Mouse (Mus musculus) thymus, postnatal 36 days (tissue): Measurements from ENCODE around the gene Pou6f2.

Source experiments
- DNase-seq, 2 experiments: peaks; one replicate each; pipeline ENCODE4 v3.0.0; 2022; ENCODE audit warnings: mixed read lengths in 2 of 2

Pou6f2 gene

GRCm38 (mm10) chr13:18211242-18211641 lies 186.2 kb downstream of the Pou6f2 start:
- DNase-seq = no peak

DNA sequence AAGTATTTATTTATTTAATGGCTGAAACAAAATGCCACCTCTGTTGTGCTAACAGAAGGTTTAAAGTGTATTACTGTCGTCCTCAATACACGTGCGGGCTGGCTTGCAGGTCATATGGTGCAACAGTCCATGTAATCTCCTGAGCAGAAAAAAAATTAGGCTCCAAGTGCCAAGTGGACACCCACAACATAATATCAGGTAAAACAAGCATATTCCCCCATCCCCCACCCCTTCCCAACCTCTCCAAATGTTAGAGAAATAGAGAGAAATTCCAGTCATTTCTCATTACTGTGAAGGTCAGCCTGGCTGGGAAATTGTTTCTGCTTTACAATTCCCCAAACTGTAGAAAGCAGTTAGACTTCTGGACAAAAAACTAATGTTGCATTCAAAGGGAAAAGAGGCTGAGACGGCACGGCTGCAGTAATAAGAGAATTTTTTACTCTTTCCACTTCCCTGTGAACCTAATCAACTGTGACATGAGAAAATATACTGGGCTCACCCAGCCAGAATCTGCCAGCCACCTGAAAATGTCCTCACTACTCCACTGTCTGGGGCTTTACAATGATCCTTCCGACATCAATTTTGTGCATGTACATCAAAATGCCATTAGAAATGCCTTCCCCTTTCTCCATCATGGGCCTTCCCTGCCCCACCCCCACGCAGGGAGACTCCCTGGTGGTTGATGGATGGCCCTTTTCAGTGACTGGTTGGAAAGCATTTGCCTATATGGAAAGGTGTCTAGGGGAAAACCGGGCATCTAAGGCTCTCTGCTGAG lies 192.8 kb downstream of the Pou6f2 start:
- no peak for DNase-seq

DNA sequence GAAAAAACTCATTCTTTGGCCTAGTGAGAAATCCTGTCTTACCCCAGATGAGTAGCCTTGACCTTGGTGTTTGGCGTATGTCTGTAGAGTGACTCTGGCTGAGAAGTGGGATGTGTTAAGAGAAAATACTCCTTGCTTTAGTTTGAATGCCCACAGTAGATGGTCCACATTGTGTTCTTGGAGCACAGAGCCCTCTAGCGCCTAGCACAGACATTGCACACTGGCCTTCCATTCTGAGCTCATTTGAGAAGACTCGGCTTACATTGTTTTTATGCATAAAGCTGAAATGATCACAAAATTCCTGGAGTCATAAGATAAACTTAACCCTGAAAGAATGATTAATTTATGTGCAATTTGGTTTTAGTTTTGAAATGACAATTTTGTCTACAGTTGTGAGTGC lies 223.5 kb downstream of the Pou6f2 start:
- DNase-seq = no peak

DNA sequence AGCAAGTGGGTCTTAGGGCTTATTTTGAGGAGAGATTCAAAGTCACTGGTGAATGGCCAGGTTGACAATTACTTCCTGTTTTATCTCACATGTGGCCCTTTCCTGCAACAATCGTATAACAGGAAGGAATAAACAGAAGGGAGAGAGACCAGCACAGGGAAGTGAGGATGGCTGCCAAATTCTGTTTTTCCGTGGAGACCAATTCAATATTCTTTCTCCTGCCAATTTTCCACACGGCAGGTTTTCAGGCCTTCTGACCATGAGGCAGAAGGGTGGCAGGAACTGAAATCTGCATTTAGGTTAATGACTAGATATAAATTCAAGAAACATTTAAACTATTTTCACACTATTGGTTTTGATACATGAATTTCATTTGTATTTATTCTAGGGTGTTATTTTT lies 224.5 kb downstream of the Pou6f2 start:
- DNase-seq = no peak

DNA sequence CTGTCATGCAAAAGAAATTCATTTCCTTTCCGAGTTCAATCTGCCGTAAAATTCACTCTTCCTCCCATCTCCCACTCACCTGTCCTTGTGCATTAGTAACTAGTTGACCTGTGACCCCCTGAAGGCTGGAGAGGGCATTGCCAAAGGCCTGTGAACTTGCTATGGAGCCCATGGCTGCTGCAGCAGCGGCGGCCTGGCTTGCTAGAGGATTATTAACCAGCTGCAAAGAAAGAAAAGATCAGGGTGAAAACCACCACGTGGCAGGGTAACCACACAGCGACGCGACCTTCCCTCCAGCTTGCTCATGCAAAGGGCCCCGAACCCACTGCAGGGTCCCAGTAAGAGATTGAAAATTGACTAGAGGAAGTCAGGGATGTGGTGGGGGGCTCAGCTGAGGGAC lies 225.2 kb downstream of the Pou6f2 start:
- DNase-seq = no peak

DNA sequence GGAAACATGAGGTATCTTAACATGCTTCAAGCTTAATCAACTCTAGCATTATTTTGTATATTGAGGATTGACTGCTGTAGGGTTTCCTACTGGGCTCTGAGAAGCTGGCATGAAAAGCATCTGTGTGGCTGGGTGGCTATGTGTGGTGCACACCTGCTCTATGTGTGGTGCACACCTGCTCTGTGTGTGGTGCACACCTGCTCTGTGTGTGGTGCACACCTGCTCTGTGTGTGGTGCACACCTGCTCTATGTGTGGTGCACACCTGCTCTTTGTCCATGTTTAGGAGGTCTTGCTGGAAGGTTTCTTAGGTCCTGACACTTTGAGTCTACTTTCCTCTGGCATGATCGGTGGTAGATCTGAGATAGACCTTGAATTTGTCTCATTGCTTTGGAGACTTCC lies 233.3 kb downstream of the Pou6f2 start:
- DNase-seq = no peak

- no peak for DNase-seq
Observed at GRCm38 (mm10) chr13:18160566-18160965, 236.9 kb downstream of the Pou6f2 start.

DNA sequence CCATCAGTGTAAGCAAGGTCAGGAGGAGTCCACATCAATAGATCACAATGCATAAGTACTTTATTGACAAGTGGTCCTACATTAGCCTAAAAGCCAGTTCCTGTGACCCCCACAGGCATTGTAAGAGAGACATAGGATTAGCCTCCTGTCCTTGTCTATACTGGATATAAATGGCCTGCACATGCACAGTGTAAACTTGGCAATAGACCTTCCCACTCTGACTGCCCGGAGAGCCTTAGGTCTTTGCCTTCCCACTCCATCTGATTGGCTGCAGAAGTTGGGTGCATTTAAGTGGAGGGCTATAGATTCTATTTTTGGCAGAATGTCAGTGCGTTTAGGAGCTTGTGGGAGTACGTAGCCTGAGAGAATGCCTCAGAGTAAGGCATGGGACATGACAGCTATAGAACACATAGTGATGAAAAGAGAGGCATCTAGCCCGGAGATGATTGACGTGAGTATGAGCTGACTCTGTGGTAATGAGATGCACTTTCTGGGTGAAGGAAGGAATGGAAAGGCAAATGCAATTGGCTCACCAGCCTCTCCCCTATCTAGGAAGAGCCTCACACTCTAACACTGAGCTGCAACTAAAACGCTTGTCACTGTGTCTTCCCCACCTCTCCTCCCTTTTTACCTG lies 243.4 kb downstream of the Pou6f2 start:
- DNase-seq = no peak

DNA sequence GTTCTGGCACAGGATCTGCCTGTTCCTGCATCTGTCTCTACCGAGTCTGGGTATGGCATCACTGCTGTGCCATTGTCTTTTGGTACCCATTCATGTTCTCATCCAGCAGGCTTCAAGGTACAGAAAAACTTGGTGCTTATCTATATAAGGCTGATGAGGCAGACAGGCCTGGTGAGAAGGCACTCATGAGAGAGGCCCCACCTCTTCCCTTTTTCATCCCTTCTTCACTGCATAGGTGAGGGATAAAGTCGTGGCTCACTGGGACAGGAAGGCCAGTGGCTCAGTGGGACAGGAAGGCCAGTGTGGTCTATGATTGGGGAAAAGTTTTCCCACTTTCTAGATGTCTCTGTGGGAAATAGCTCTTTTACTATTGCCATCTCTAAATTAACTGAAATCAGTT lies 263.8 kb downstream of the Pou6f2 start:
- DNase-seq = no peak

DNA sequence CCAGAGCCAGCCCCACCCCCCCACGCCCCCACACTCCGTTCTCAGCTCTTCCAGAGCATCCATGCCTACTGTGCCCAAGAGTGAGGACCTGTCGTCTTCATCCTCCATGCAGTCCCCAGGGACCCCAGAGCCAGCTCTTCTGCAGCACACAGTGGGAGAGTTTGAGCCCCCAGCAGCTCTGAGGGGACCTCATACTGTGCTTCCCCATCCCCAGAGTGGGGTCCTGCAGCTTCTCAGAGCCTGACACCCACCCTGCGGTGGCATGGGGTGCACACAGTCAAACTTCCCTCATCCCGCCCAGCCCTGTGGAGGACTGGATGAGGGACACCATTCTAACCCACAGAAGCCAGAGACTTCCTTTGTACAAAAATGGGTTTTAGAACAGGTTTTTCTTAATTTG lies 264.3 kb downstream of the Pou6f2 start:
- DNase-seq = no peak

GRCm38 (mm10) chr13:18131324-18131723 lies 266.2 kb downstream of the Pou6f2 start:
- DNase-seq = no peak

DNA sequence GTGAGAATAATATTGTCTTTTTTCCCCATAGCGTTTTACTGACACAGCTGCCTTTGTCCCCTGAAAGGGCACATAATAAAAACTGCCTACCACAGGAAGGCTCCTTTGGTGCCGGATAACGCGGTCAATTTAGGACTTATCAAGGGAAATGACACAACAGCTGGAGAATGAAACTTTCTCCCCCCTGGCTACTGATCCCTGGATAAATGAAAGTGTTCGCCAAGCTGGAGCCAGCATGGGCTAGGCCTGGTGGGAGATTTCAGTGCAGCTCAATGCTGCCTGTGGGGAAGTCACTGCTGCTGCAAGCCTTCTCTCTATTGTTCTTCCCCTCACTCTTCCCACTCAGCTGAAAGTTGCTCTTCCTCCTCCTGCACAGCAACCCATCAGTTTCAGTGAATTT lies 267.8 kb downstream of the Pou6f2 start:
- DNase-seq = no peak

DNA sequence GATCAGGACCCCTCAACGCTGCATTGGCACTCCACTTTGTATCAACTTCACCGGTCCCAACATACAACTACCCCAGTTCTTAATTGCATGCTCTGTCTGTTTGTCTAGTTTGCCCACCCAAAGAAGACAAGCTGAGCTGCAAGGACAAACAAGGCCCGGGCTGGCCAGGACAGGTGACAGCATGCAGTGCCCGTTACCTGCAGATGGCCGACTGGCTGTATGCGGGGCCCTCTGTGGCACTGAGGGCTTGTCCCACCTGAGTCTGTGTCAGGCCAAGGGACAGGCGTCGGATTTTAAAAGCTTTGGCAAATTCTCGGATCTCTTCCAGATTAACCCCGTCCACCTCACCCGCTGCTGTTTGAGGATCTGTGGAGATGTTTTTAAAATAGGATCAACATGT lies 268.7 kb downstream of the Pou6f2 start:
- no peak for DNase-seq

GRCm38 (mm10) chr13:18128053-18128452 lies 269.4 kb downstream of the Pou6f2 start:
- no peak for DNase-seq

GRCm38 (mm10) chr13:18126111-18126510 lies 271.4 kb downstream of the Pou6f2 start:
- no peak for DNase-seq

GRCm38 (mm10) chr13:18125226-18126000 lies 272.1 kb downstream of the Pou6f2 start:
- no peak for DNase-seq

DNA sequence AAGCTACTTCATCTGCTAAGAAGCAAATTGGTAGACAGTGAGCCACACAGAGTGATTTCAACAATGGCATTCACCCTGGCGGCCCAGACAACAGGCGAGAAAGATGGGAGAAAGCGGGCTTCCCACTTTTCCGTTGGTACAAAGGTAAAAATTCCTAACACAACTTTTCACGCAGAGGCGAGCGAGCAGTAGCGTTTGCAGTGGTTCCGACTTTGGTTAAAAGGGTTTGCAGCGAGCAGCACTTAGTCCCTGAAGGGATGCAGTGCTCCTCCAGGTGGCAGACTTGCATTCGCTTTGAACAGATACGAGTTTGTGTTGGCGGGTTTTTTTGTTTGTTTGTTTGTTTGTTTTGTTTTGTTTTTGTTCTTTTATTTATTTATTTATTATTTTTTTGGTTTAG lies 273.1 kb downstream of the Pou6f2 start:
- no peak for DNase-seq

GRCm38 (mm10) chr13:18120406-18120805 lies 277.1 kb downstream of the Pou6f2 start:
- DNase-seq = no peak

DNA sequence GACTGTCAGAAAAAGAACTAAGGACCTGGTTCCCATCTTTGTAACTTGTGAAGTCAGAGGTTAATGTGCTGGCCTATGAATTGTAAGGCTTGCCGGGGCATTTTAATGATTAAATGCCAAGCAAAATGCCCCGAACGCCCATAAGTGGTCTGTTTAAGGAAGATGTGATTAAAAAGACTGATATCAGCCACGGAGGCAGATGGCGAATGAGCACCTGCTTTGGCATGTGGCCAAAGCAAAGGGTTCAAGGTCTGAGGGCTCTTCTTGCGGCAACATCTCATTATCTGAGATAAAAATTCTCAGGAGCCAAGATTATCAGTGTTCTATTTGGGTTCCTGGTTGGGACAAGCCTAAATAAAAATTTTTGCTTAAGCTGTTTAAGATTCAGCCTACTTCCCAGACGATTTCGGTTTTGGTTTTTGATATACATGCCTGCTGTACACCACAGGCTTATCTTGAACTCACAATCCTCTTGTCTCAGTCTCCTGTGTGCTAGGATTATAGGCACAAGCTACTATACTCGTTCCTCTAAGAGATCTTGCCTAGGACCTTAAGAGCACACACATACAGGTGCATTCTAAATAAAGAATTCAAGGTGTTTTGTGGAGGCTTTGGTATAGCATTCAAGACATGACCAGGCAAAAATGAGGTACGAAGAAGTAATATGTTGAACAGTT lies 315.9 kb downstream of the Pou6f2 start:
- no peak for DNase-seq
